Mouse (Mus musculus) embryonic facial prominence, embryonic 14.5 days (tissue): ENCODE data around the gene Art1. TPM values are rescaled to one million over a fixed set of nuclear protein-coding genes. Genes with fewer than 3 reads are reported as not detected.

ENCODE experiments used
- polyA plus RNA-seq: library from polyadenylated mRNA; unstranded; fragments of >200 nt; fragmentation: Nextera tagmentation; extraction: Ambion mirVana; gene quantifications from 2 replicates; pipeline ENCODE4 v1.2.1, GENCODE M21; 2014

The Art1 gene
- polyA plus RNA-seq, 1 experiment from 2014 or later = 32.2 TPM

Other genes starting within 250 kb of the Art1 start
- gene Folr2, start 244.5 kb upstream of the Art1 start, polyA plus RNA-seq = 3.9 and 4.0 TPM in 2 replicates
- 60.8 and 62.0 TPM in 2 replicates for gene Anapc15, start 238.0 kb upstream of the Art1 start, polyA plus RNA-seq
- gene Folr1, start 231.0 kb upstream of the Art1 start, polyA plus RNA-seq = 1.4 and 4.5 TPM in 2 replicates
- gene Lamtor1, start 195.8 kb upstream of the Art1 start, polyA plus RNA-seq = 147 and 160 TPM in 2 replicates
- 0.22 and 0.37 TPM in 2 replicates for gene Tomt, start 195.4 kb upstream of the Art1 start, polyA plus RNA-seq
- 9.3 and 14.2 TPM in 2 replicates for gene Lrrc51, start 167.8 kb upstream of the Art1 start, polyA plus RNA-seq
- gene Numa1, start 167.6 kb upstream of the Art1 start, polyA plus RNA-seq = 88.9 and 97.8 TPM in 2 replicates
- gene Il18bp, start 83.1 kb upstream of the Art1 start, polyA plus RNA-seq = 2.0 and 3.0 TPM in 2 replicates
- gene Rnf121, start 36.3 kb upstream of the Art1 start, polyA plus RNA-seq = 33.5 TPM in 2 replicates
- gene Xndc1, start 36.2 kb upstream of the Art1 start, polyA plus RNA-seq = 14.5 and 17.5 TPM in 2 replicates
- gene Xntrpc, start 36.0 kb upstream of the Art1 start, polyA plus RNA-seq = 0.84 and 1.6 TPM in 2 replicates
- 0.25 TPM in 1 of 2 replicates, not detected in the other for gene Trpc2, start 18.6 kb upstream of the Art1 start, polyA plus RNA-seq
- 2.9 and 3.5 TPM in 2 replicates for gene Art5, start 7.7 kb downstream of the Art1 start, polyA plus RNA-seq
- gene Chrna10, start 15.1 kb downstream of the Art1 start, polyA plus RNA-seq = 0.10 TPM in 1 of 2 replicates, not detected in the other
- 35.9 and 37.5 TPM in 2 replicates for gene Nup98, start 108.4 kb downstream of the Art1 start, polyA plus RNA-seq
- gene Pgap2, start 108.5 kb downstream of the Art1 start, polyA plus RNA-seq = 80.8 and 81.1 TPM in 2 replicates
- 66.6 and 68.0 TPM in 2 replicates for gene Rhog, start 154.3 kb downstream of the Art1 start, polyA plus RNA-seq
- gene Stim1, start 166.1 kb downstream of the Art1 start, polyA plus RNA-seq = 36.4 TPM in 2 replicates